Mouse (Mus musculus) cerebellum, adult 2 months (tissue): ENCODE results near the gene Tmem184a. TPM values are rescaled to one million over a fixed set of nuclear protein-coding genes. Genes with fewer than 3 reads are reported as not detected.

Experiments
- DNase-seq, 2 experiments: peaks; one replicate each; pipeline ENCODE4 v3.0.0; 2021
- H3K27ac ChIP-seq: fragments of 200-500 bp; 2 replicates; pipeline ENCODE4 v1.5.1; 2012; ENCODE audit warnings: low read length, control low read depth, inconsistent platforms; ENCODE audit not compliant: insufficient read depth
- H3K27me3 ChIP-seq: fragments of 200-500 bp; 2 replicates; pipeline ENCODE4 v1.6.1; 2012; ENCODE audit warnings: inconsistent platforms, mild to moderate bottlenecking, low read length, moderate library complexity; ENCODE audit not compliant: control insufficient read depth, insufficient read depth
- H3K4me1 ChIP-seq: fragments of 200-500 bp; 2 replicates; pipeline ENCODE4 v1.6.1; 2011; ENCODE audit warnings: low read length; ENCODE audit not compliant: control insufficient read depth, insufficient read depth
- H3K4me3 ChIP-seq: fragments of 200-500 bp; replicated peaks from 2 replicates; pipeline ENCODE3; 2011; ENCODE audit warnings: mild to moderate bottlenecking, low read depth, low read length, control low read depth; ENCODE audit not compliant: insufficient read depth
- CTCF ChIP-seq: fragments of 200-500 bp; IDR thresholded peaks from 2 replicates; pipeline ENCODE4 v1.5.1; 2011; ENCODE audit warnings: low read depth, mild to moderate bottlenecking, control low read depth, low read length, moderate library complexity, borderline replicate concordance; ENCODE audit not compliant: insufficient read depth
- POLR2A ChIP-seq: fragments of 200-500 bp; IDR thresholded peaks from 2 replicates; pipeline ENCODE4 v1.6.1; 2011; ENCODE audit warnings: low read length, control low read depth, borderline replicate concordance; ENCODE audit not compliant: insufficient read depth
- WGBS: fragments of 180-500 bp; shearing (Covaris S2); methylation state at CpG from one replicate; pipeline ENCODE4 v1.1.7; 2018; 5-methylcytosine and 5-hydroxymethylcytosine counted together
- polyA plus RNA-seq: library from polyadenylated mRNA; depleted of rRNA; stranded (reverse); fragments of >200 nt; gene quantifications from 2 replicates; pipeline ENCODE4 v1.2.3, GENCODE M21; 2012

Tmem184a gene
- polyA plus RNA-seq, 1 experiment: 0.54 TPM

DNA sequence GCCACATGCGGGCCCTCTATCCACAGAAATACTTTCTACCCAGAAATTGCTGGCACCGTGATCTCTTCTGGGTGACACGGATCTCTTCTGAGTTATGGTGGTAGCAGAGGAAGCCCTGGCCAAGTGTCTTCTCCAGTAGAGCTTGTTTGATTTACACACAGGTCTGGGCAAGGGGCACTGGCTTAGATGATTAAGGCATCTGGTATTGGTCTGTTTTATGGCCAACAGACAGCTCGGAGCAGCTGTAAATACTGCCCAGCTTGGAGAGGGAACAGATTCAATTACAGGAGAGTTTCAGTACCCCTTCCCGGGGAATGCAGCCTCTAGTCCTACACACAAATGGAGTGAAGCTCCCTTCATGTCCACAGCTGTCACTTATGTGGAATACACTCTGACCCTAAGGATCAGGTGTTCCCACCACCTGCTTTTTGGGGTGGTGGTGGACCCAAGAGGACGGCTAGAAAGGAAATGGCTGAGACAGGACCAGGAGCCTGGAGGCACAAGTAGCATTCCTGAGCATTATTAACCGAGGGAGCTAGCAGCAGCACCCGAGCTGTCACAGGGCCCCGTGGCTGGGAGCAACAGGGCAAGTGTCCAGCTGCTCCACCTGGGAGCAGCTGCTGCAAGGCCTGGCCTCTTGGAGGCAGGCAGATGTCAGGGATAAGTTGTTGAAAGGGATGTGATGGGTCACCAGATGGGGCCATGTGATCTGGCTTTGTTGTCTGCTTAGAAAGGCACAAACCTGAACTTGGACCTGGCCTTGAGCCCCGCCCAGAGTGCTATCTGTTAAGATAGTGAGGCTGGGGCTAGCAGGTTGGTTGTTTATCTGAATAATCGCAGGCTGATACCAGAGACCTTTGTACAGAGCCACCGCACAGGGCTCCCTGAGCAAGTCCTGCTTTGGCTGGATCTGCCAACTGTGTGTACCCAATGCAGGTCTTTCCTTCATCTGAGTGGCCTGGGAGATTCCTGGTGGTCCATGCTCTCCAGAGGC lies 2.0 kb upstream of the Tmem184a start:
- WGBS: 75% methylated on average over 12 of the region's 12 CpGs
- DNase-seq: no peak
- Histone ChIP-seq H3K4me3 (no peak overlapping the region), H3K4me1 (0 out of 2 replicates have a peak, but pooled peaks cover 4% of the 10 kb centered on the region), H3K27ac (no peak overlapping the region), H3K27me3 (no peaks in the 10 kb centered on the region)
- TF ChIP-seq CTCF: no peak
- TF ChIP-seq POLR2A: no peak

- WGBS: 44% methylated on average over 4 of the region's 4 CpGs
- no peak overlapping the region for H3K27ac ChIP-seq
- H3K4me3 ChIP-seq: no peak overlapping the region
- no peak for TF ChIP-seq POLR2A
- peak; percentile 27; the same call in 1 of the 2 replicates for TF ChIP-seq CTCF
- no peaks in the 10 kb centered on the region for H3K4me1 ChIP-seq
- no peaks in the 10 kb centered on the region for H3K27me3 ChIP-seq
- no peak for DNase-seq
These were observed 916 bp downstream of the Tmem184a start for GRCm38 (mm10) chr5:139818801-139819200.

DNA sequence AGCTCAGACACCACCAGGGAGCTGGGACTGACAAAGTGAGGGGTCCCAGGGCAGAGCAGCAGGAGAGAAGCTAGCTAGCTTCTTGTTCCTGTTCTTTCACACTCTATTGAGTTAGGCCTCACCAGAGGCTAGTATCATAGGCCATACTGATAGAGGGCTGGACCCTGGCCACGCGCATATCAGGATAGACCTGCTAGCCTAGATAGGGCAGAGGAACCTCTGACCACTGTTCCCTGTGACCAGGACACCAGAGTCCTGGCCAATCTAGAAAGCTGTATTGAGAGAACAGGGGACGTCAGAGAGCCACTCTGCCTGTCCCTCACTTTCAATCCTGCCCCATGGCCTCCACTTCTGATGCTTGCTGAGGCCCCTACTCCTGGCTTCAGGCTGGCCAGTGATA lies 1.7 kb downstream of the Tmem184a start:
- Histone ChIP-seq H3K4me3 (no peak overlapping the region), H3K27me3 (no peaks in the 10 kb centered on the region), H3K27ac (no peak overlapping the region), H3K4me1 (no peaks in the 10 kb centered on the region)
- TF ChIP-seq POLR2A (no peak), CTCF (no peak)
- WGBS: 82% methylated on average over 3 of the region's 3 CpGs
- no peak for DNase-seq

DNA sequence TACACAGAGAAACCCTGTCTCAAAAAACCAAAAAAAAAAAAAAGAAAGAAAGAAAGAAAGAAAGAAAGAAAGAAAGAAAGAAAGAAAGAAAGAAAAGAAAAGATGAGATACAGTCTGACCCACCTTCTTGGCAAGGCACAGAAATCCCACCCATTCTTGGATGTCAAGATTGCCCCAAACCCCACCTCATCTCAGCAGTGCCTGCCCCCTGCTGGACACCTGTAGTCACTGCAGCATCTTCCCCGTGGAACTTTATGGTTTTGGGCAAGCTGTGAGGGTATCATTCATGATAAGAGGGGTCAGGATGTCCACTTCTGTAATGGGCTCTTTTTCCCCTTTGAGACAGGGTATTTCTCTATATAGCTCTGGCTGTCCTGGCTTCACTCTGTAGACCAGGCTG lies 2.4 kb downstream of the Tmem184a start:
- Histone ChIP-seq H3K4me3 (no peak overlapping the region), H3K27ac (no peak overlapping the region), H3K4me1 (no peaks in the 10 kb centered on the region), H3K27me3 (no peaks in the 10 kb centered on the region)
- 9% methylated on average over 1 of the region's 1 CpGs for WGBS
- DNase-seq: no peak
- TF ChIP-seq POLR2A (no peak), CTCF (peak; percentile 71)

DNA sequence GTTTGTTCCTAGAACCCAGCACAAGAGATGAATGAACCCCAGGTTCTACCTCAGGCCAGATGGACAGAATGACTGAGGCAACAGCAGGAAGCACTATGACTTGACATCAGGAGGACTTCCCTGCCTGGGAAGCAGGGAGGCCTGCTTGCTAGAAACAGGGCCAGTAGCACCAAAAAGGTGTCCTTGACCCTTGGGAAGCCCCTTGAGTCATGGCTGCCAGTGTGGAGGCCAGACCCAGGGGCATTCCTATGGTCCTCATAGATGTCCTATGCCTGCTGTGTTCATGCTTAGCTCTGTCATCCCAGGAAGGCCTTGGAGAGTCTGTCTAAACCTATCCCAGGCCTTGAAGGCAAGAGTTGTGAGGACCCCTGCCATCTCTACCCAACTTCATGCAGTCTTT lies 3.3 kb downstream of the Tmem184a start:
- no peak for DNase-seq
- TF ChIP-seq POLR2A (no peak), CTCF (no peak)
- no peaks in the 10 kb centered on the region for H3K27me3 ChIP-seq
- no peak overlapping the region for H3K4me3 ChIP-seq
- H3K27ac ChIP-seq: no peak overlapping the region
- H3K4me1 ChIP-seq: no peaks in the 10 kb centered on the region

DNA sequence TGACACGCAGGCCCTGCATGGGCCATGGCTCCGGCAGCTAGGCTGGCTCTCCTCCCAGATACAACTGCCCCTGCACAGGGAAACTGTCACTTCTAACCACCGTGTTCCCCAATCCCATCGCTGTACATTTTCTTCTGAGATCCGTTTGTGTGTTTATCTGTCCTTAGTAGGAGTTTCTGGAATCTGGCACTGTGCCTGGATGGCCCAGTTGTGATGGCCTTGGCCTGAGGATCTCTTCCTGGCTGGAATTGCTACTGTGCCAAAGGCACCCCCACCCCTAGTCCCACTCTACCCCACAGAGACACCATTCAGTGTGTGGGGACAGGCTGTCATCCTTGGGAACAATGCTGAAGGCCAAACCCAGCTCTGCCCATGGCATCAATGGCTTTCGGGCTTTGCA lies 3.8 kb downstream of the Tmem184a start:
- 24% methylated on average over 6 of the region's 6 CpGs for WGBS
- Histone ChIP-seq H3K4me1 (no peaks in the 10 kb centered on the region), H3K27ac (no peak overlapping the region), H3K4me3 (no peak overlapping the region), H3K27me3 (no peaks in the 10 kb centered on the region)
- DNase-seq: no peak
- TF ChIP-seq POLR2A (no peak), CTCF (no peak)

DNA sequence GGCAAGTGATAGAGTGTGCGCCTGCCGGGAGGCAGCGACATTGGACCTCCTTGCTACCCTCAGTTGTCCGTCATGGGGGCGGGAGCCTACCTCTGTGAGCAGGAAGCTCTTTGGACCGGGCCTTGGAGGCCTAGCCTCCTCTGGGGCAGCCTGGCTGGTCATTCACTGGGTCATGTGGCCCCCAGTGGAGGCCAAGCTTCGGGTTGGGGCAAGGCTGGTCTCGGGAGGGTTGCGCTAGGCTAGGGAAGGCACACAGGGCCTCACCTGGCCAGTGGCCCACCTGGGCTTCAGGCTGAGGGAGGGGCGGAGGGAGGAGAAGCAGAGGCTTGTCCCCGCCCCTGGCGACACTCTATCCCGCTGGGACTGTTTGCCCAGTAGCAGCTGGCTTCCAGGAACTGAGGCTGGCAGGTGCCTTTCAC lies 5.7 kb downstream of the Tmem184a start:
- DNase-seq: no peak
- Histone ChIP-seq H3K4me1 (no peaks in the 10 kb centered on the region), H3K27ac (no peak overlapping the region), H3K4me3 (no peak overlapping the region), H3K27me3 (no peaks in the 10 kb centered on the region)
- 15% methylated on average over 13 of the region's 13 CpGs for WGBS
- TF ChIP-seq CTCF (no peak), POLR2A (no peak)

DNA sequence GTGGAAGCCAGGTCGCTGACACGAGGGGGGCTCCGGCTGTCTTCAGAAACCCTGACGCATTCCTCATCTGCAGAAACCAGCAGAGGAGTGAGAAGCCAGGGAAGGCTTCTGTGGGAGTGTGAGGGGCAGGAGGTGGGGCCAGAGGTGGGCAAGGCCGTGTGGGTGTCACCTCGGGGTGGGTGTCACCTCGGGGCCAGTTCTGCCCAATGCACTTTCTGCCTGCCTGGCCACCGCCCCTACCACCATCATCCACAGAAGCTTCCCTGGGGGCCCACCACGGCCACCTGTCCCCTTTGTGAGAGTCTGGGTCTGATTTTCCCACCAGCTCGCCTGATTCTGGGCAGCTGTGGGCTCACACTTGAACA lies 6.6 kb downstream of the Tmem184a start:
- Histone ChIP-seq H3K27ac (no peak overlapping the region), H3K4me1 (no peaks in the 10 kb centered on the region), H3K27me3 (no peaks in the 10 kb centered on the region), H3K4me3 (no peak overlapping the region)
- TF ChIP-seq POLR2A (no peak), CTCF (no peak)
- DNase-seq: no peak
- 19% methylated on average over 10 of the region's 10 CpGs for WGBS
